Mouse (Mus musculus) lung, embryonic 16.5 days (tissue): ENCODE results near the gene Grb2. TPM values are rescaled to one million over a fixed set of nuclear protein-coding genes. Genes with fewer than 3 reads are reported as not detected.

ENCODE experiments used
- ATAC-seq: fragments of 200-750 bp; cut with Nextera tagmentation; 2 replicates; pipeline ENCODE4 v1.8.0; 2017; ENCODE audit warnings: low read depth, mild to moderate bottlenecking, moderate library complexity
- H3K27ac ChIP-seq: fragments of 300-500 bp; sonication (generic); 2 replicates; pipeline ENCODE4 v1.5.1; 2014; ENCODE audit warnings: mild to moderate bottlenecking, control low read depth, low read length
- H3K27me3 ChIP-seq: fragments of 300-500 bp; sonication (generic); 2 replicates; pipeline ENCODE4 v1.6.1; 2014; ENCODE audit warnings: low read depth, low read length, mixed read lengths; ENCODE audit not compliant: control insufficient read depth, insufficient read depth
- H3K36me3 ChIP-seq: fragments of 300-500 bp; sonication (generic); 2 replicates; pipeline ENCODE4 v1.6.1; 2014; ENCODE audit warnings: low read length; ENCODE audit not compliant: control insufficient read depth, insufficient read depth
- H3K4me1 ChIP-seq: fragments of 300-500 bp; sonication (generic); replicated peaks from 2 replicates; pipeline ENCODE4 v1.6.1; 2014; ENCODE audit warnings: low read length, mixed read lengths; ENCODE audit not compliant: control insufficient read depth, insufficient read depth
- H3K4me2 ChIP-seq: fragments of 300-500 bp; sonication (generic); 2 replicates; pipeline ENCODE4 v1.6.1; 2014; ENCODE audit warnings: low read depth, low read length, control low read depth
- H3K4me3 ChIP-seq: fragments of 300-500 bp; sonication (generic); 2 replicates; pipeline ENCODE4 v1.5.1; 2014; ENCODE audit warnings: mild to moderate bottlenecking, low read length, control low read depth
- H3K9ac ChIP-seq: fragments of 300-500 bp; sonication (generic); 2 replicates; pipeline ENCODE4 v1.6.1; 2014; ENCODE audit warnings: low read length, control low read depth
- H3K9me3 ChIP-seq: fragments of 300-500 bp; sonication (generic); 2 replicates; pipeline ENCODE4 v1.6.1; 2016; ENCODE audit warnings: low read length; ENCODE audit not compliant: control insufficient read depth
- WGBS: fragments of 180-500 bp; shearing (Covaris S2); extraction: QIAGEN DNeasy Blood & Tissue Kit; methylation state at CpG from one replicate; pipeline ENCODE4 v1.1.7; 2014; 5-methylcytosine and 5-hydroxymethylcytosine counted together
- polyA plus RNA-seq: library from polyadenylated mRNA; unstranded; fragments of >200 nt; fragmentation: Nextera tagmentation; extraction: Ambion mirVana; gene quantifications from 2 replicates; pipeline ENCODE4 v1.2.1, GENCODE M21; 2015

Gene Grb2
- polyA plus RNA-seq, 1 experiment from 2014 or later = 82.7 TPM

DNA sequence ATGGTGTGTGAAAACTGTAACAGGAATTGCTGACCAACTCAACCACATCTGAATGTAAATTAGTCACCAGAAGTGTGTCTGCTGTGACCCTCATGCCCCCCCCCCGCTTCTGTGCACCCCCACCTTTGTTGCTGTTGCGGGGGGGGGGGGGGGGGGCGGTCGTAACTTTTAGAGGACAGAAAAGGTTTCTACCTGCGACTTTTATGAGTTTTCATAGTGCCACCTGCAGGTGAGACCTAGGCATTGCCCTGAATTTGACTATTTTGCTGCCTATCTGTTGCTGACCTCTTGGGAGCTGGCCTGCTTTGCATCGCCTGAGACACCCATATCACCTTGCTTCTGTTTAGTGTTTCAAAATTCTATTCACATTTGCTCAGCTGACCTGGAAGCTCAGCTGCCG is 6.1 kb upstream of the Grb2 start:
- Histone ChIP-seq H3K4me3 (no peak overlapping the region), H3K9ac (no peak overlapping the region), H3K9me3 (no peaks in the 10 kb centered on the region), H3K4me2 (no peak overlapping the region), H3K27ac (no peak overlapping the region), H3K36me3 (no peaks in the 10 kb centered on the region), H3K4me1 (peaks cover 3% of the 10 kb centered on the region; the same call in 1 of the 2 replicates), H3K27me3 (no peaks in the 10 kb centered on the region)
- no peak for ATAC-seq
- 9% methylated on average over 6 of the region's 7 CpGs for WGBS

DNA sequence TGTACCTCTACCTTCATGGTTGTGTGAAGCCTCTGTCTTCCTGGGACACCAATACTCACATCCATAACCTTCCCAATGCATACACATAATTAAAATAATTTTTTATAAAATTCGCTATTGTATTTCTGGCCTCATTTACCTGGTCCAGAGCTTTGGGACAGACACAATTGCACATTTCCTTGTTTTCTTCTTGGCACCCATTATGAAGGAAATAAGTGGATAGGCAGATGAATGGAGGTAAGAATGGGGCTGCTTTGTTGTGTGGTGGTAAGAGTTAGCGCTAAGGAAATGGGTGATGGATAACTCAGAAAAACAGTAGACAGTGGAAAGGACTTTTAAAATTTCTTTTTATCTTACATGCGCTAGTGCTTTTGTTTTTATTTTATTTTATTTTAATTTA is 5.0 kb upstream of the Grb2 start:
- H3K4me3 ChIP-seq = no peak overlapping the region
- H3K4me2 ChIP-seq = no peak overlapping the region
- no peaks in the 10 kb centered on the region for H3K36me3 ChIP-seq
- no peak for ATAC-seq
- H3K27me3 ChIP-seq = no peaks in the 10 kb centered on the region
- H3K9ac ChIP-seq = no peak overlapping the region
- H3K9me3 ChIP-seq = no peaks in the 10 kb centered on the region
- peaks cover 6% of the 10 kb centered on the region; the same call in 1 of the 2 replicates for H3K4me1 ChIP-seq
- WGBS = 95% methylated on average over 3 of the region's 3 CpGs
- H3K27ac ChIP-seq = no peak overlapping the region

DNA sequence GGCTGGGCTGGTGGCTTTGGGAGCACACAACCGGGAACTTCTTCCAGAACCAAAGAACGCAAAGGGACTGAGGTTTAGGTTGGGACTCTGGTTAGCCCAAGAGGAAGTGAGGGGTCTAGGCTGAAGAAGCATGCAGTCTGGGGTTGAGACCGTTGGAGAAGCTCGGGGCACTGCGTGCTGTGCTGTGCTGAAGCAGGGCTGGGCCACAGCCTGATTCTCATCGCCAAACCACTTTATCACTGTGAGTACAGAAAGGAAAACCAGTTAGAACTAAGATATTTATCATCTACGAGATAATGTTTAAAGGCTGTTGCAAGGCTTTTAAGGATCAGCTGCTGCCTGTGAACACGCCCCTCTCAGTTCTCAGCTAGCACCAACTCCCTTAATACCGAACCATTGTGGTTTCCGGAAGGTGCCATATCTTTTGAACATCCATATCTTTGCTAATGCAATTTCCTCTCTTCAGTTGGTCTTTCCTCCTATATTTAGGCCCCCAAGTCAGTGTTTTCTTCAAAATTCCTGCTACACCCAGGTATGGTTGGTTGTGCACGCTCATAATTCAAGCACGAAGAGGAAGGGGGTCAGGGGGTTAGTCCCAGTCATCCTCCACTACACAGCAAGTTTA is 4.4 kb upstream of the Grb2 start:
- Histone ChIP-seq H3K27ac (no peak overlapping the region), H3K36me3 (no peaks in the 10 kb centered on the region), H3K4me2 (no peak overlapping the region), H3K9ac (no peak overlapping the region), H3K4me1 (peaks cover 6% of the 10 kb centered on the region; the same call in 1 of the 2 replicates), H3K27me3 (no peaks in the 10 kb centered on the region), H3K9me3 (no peaks in the 10 kb centered on the region), H3K4me3 (no peak overlapping the region)
- 72% methylated on average over 12 of the region's 12 CpGs for WGBS
- no peak for ATAC-seq

DNA sequence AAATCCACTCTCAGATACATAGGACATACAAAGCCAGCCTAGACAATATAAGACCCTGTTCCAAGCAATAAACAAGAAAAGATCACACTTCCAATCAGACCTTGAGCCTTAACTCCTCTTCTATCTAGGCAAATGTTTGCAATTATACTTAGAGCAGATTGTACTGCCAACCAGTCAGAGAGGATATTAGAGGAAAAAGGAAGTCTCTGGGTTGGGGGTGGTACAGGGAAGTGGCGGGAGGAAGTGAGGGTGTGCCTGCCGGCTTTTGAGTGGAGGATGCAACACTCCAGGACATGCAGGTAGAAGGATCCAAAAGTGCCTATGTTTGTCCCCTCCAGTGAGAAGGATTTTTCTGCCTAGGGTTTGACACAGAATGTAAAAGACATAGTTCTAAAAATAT is 3.9 kb upstream of the Grb2 start:
- Histone ChIP-seq H3K4me1 (peaks cover 8% of the 10 kb centered on the region; the same call in 1 of the 2 replicates), H3K4me3 (no peak overlapping the region), H3K27ac (no peak overlapping the region), H3K9ac (no peak overlapping the region), H3K27me3 (no peaks in the 10 kb centered on the region), H3K9me3 (no peaks in the 10 kb centered on the region), H3K36me3 (no peaks in the 10 kb centered on the region), H3K4me2 (no peak overlapping the region)
- WGBS = 37% methylated on average over 2 of the region's 2 CpGs
- ATAC-seq = no peak

DNA sequence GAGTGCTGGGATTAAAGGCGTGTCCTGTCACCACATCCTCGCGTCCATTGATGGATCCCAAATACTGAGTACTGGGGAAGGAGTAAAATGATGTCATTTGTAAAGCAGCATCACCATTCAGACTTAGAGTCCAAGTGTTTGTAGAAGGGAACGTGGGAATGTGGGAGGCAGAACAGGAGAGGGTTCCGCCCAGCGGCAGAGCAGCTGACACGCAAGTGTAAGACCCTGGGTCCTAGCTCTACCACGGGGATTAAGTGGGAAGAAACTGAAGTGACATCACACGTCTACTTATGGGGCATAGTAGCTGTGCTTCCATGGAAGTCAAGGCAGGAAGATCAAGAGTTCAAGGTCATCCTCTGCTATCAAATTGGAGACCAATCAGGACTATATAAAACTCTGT is 2.7 kb upstream of the Grb2 start:
- H3K36me3 ChIP-seq = no peaks in the 10 kb centered on the region
- H3K9me3 ChIP-seq = no peaks in the 10 kb centered on the region
- WGBS = 71% methylated on average over 9 of the region's 9 CpGs
- H3K27me3 ChIP-seq = no peaks in the 10 kb centered on the region
- no peak overlapping the region for H3K27ac ChIP-seq
- no peak overlapping the region for H3K4me2 ChIP-seq
- H3K4me3 ChIP-seq = no peak overlapping the region
- H3K4me1 ChIP-seq = peaks cover 18% of the 10 kb centered on the region
- H3K9ac ChIP-seq = no peak overlapping the region
- ATAC-seq = no peak

DNA sequence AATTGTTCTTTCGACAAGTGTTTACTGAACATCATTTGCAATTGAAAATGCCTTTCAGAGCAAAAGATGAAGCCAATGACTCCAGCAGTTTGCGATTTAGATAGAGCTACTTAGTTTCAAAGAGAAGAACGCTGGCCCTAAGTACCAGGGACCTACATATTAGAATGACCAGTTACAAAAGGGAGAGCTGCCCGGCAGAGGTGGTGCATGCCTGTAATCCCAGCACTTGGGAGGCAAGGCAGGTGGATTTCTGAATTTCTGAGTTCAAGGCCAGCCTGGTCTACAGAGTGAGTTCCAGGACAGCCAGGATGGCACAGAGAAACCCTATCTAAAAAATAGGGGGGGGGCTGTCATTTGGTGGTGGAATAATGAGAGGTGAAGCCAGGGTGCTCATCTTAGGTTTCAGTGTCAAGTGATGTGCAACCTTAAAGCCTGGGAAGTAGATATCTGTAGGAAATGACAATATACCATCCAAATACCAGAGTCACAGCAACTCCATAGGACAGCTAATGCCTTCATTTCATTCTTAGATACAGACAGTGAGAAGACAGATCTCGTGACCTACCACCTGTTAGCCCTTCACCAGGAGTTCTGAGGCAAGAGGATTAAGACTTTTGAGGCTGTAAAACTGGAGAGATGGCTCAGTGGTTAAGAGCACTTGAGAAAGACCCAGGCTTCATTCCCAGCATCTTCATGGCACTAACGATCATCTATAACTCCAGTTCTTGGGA is 1.6 kb upstream of the Grb2 start:
- Histone ChIP-seq H3K4me1 (peaks cover 20% of the 10 kb centered on the region), H3K9ac (no peak overlapping the region; the same call in 1 of the 2 replicates), H3K4me3 (no peak overlapping the region), H3K27me3 (no peaks in the 10 kb centered on the region), H3K9me3 (no peaks in the 10 kb centered on the region), H3K4me2 (peak overlapping the region; percentile 88), H3K36me3 (no peaks in the 10 kb centered on the region), H3K27ac (no peak overlapping the region)
- 49% methylated on average over 6 of the region's 6 CpGs for WGBS
- ATAC-seq = no peak

DNA sequence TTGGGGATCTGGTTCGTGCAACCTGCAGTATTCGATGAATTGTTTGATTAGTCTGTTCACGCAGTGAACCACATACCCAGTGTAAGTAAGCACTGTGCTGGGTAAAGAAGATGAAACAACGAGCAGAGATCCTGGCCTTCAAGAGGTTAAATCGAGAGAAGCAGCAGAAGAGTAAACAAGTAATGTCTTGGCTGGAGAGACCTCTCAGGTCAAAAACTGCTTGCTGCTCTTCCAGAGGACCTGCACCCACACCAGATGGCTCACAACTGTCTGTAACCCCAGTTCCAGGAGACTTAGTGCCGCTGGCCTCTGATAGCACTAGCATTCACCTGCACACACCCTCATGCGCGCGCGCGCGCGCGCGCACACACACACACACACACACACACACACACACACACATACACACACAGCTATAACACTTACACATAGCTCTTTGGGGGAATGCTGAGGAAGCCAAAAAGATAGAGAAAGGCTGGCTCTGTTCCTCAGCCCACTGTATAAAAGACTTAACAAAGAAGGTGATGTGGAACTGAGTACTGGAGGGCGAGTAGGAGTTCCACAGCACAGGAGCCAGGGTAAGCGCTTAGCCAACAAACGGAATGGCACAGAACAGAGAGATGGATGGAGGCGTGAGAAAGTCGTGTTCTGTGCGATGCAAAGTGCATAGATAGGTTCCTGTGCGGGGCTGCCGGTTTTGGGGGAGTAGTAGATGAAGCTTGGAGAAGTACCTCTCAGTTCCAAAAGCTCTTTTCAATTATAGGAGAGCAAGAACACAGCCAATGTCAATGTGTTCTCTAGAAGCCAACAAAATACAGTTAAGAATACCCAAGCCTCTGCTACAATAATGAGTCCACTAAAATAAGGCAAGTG is 795 bp upstream of the Grb2 start:
- peak overlapping the region; percentile 85 for H3K27ac ChIP-seq
- WGBS = 1% methylated on average over 23 of the region's 23 CpGs
- H3K4me2 ChIP-seq = peak overlapping the region; percentile 88
- H3K4me3 ChIP-seq = peak overlapping the region; percentile 99
- H3K9ac ChIP-seq = peak overlapping the region; percentile 71
- no peaks in the 10 kb centered on the region for H3K27me3 ChIP-seq
- H3K4me1 ChIP-seq = peaks cover 20% of the 10 kb centered on the region
- no peaks in the 10 kb centered on the region for H3K9me3 ChIP-seq
- no peaks in the 10 kb centered on the region for H3K36me3 ChIP-seq
- ATAC-seq = peak; percentile 46

DNA sequence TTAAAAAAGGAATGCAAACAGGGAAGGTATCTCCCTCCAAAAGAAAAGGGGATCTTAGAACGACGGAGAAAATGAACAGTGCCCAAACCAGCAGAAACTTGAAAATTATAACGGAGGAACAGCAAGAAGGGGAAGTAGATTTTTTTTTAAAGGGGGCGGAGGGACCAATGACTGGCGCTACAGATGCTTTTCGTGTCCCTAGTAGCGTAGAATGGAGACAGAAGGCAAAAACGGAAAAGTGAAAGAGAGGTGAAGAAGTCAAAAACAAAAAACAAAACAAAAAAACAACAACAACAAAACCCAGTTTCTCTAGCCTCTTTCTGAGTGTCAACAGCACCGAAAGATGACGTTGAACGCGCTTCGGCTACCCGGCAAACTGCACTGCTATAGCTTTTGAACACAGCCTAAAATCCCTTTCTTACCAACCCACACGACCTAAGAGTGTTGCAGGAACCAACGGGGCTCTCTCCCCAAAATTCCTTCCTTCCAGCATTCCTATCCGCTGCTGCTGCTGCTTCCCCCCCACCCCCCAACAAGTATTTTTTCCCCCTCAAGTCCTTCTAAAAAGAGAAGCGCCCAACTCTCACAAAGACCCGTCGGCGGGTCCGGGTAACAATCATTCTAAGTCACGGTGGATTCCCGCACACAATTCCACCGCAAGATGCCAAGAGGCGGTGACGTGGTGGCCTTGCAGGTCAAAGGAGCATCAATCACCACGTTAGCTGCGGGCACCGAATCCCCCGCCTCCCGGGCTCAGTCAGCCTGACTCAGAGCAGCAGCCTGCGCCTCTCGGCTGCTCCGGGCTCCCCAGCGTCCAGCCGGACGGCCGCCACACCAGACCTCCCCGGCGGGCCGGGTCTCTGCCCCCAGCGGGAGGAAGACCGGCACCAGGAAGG is 836 bp downstream of the Grb2 start:
- H3K4me1 ChIP-seq = peaks cover 20% of the 10 kb centered on the region
- no peaks in the 10 kb centered on the region for H3K27me3 ChIP-seq
- peak; percentile 34 for ATAC-seq
- H3K4me3 ChIP-seq = peak overlapping the region; percentile 99
- peak overlapping the region; percentile 94 for H3K4me2 ChIP-seq
- WGBS = under 1% methylated on average over 39 of the region's 44 CpGs
- peak overlapping the region; percentile 90 for H3K27ac ChIP-seq
- H3K9ac ChIP-seq = peak overlapping the region; percentile 97
- no peaks in the 10 kb centered on the region for H3K9me3 ChIP-seq
- no peaks in the 10 kb centered on the region for H3K36me3 ChIP-seq
